Mouse (Mus musculus) heart, embryonic 15.5 days (tissue): ENCODE measurements around the gene Ero1lb. TPM values are rescaled to one million over a fixed set of nuclear protein-coding genes. Genes with fewer than 3 reads are reported as not detected.
A peak's percentile ranks its signal among the peaks of the same experiment; 100 is the strongest.
"Not testable (repeated sequence)": the region's sequence is repeated elsewhere in the genome, so short reads cannot be mapped to it uniquely, and the experiment has no call there.

ENCODE experiments used
- ATAC-seq: fragments of 200-750 bp; cut with Nextera tagmentation; replicated peaks from 2 replicates; pipeline ENCODE4 v1.8.0; 2017; ENCODE audit warnings: low read depth, moderate TSS enrichment; ENCODE audit not compliant: insufficient number of reproducible peaks, insufficient read depth, low FRiP score
- H3K27ac ChIP-seq: fragments of 300-500 bp; sonication (generic); 2 replicates; pipeline ENCODE4 v1.5.1; 2015; ENCODE audit warnings: mild to moderate bottlenecking, inconsistent platforms
- H3K27me3 ChIP-seq: fragments of 300-500 bp; sonication (generic); 2 replicates; pipeline ENCODE4 v1.6.1; 2015; ENCODE audit warnings: inconsistent platforms
- H3K36me3 ChIP-seq: fragments of 300-500 bp; sonication (generic); 2 replicates; pipeline ENCODE4 v1.6.1; 2015; ENCODE audit warnings: mild to moderate bottlenecking, inconsistent platforms
- H3K4me1 ChIP-seq: fragments of 300-500 bp; sonication (generic); replicated peaks from 2 replicates; pipeline ENCODE4 v1.6.1; 2015; ENCODE audit warnings: inconsistent platforms
- H3K4me2 ChIP-seq: fragments of 300-500 bp; sonication (generic); 2 replicates; pipeline ENCODE4 v1.6.1; 2015; ENCODE audit warnings: inconsistent platforms, mild to moderate bottlenecking, moderate library complexity
- H3K4me3 ChIP-seq: fragments of 300-500 bp; sonication (generic); 2 replicates; pipeline ENCODE4 v1.5.1; 2015; ENCODE audit warnings: mild to moderate bottlenecking, inconsistent platforms
- H3K9ac ChIP-seq: fragments of 300-500 bp; sonication (generic); 2 replicates; pipeline ENCODE4 v1.6.1; 2015; ENCODE audit warnings: mild to moderate bottlenecking, inconsistent platforms
- H3K9me3 ChIP-seq: fragments of 300-500 bp; sonication (generic); replicated peaks from 2 replicates; pipeline ENCODE4 v1.6.1; 2016; ENCODE audit warnings: inconsistent platforms
- WGBS: fragments of 180-500 bp; shearing (Covaris S2); methylation state at CpG from one replicate; pipeline ENCODE4 v1.1.7; 2015; ENCODE audit warnings: mixed read lengths; 5-methylcytosine and 5-hydroxymethylcytosine counted together
- polyA plus RNA-seq: library from polyadenylated mRNA; unstranded; fragments of >200 nt; fragmentation: Nextera tagmentation; extraction: Ambion mirVana; gene quantifications from 2 replicates; pipeline ENCODE4 v1.2.1, GENCODE M21; 2015

The Ero1lb gene
- polyA plus RNA-seq, 1 experiment from 2014 or later: 5.1 TPM

GRCm38 (mm10) chr13:12578145-12578544, 12.5 kb downstream of the Ero1lb start:
- no peak overlapping the region for H3K27ac ChIP-seq
- H3K9ac ChIP-seq: no peak overlapping the region
- H3K4me1 ChIP-seq: no peaks in the 10 kb centered on the region
- ATAC-seq: no peak
- 74% methylated on average over 5 of the region's 5 CpGs for WGBS
- H3K27me3 ChIP-seq: no peaks in the 10 kb centered on the region
- no peaks in the 10 kb centered on the region for H3K9me3 ChIP-seq
- H3K36me3 ChIP-seq: no peaks in the 10 kb centered on the region
- H3K4me3 ChIP-seq: no peak overlapping the region
- no peak overlapping the region for H3K4me2 ChIP-seq

GRCm38 (mm10) chr13:12589003-12589402, 23.3 kb downstream of the Ero1lb start:
- ATAC-seq: no peak
- WGBS: 9% methylated on average over 3 of the region's 3 CpGs
- Histone ChIP-seq H3K4me2 (no peak overlapping the region), H3K4me3 (no peak overlapping the region), H3K27me3 (no peaks in the 10 kb centered on the region), H3K36me3 (no peaks in the 10 kb centered on the region), H3K27ac (no peak overlapping the region), H3K9me3 (no peaks in the 10 kb centered on the region), H3K9ac (no peak overlapping the region), H3K4me1 (no peaks in the 10 kb centered on the region)

- H3K9ac ChIP-seq, H3K27ac ChIP-seq, H3K36me3 ChIP-seq, H3K27me3 ChIP-seq, H3K4me1 ChIP-seq, H3K4me3 ChIP-seq, H3K4me2 ChIP-seq, ATAC-seq, H3K9me3 ChIP-seq: not testable (repeated sequence)
- 50% methylated on average over 4 of the region's 4 CpGs for WGBS
Measured at GRCm38 (mm10) chr13:12597075-12597474, 31.4 kb downstream of the Ero1lb start.

DNA sequence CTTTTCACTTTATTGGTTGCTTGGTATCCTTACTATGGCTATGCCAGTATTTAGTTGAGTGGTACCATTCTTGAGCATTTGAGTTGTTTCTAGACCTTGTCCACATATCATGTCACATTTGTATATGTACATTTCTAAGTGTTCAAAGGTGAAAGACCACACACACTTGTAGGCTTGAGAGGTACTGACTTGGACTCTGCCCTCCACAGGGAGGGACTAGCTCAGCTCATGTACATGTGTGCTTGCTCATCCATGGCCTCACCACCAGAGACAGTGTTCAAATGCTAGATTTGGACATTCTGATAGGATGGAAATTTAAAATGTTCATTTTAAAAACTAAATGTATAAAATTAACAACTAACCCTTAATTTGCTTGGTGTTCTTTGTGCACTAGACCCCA, 44.5 kb downstream of the Ero1lb start:
- not testable (repeated sequence) for H3K4me3 ChIP-seq

GRCm38 (mm10) chr13:12614026-12614425, 48.4 kb downstream of the Ero1lb start:
- H3K9me3 ChIP-seq, H3K36me3 ChIP-seq, H3K4me3 ChIP-seq, H3K27me3 ChIP-seq, H3K9ac ChIP-seq, H3K4me1 ChIP-seq, ATAC-seq: not testable (repeated sequence)
- Histone ChIP-seq H3K27ac (peak overlapping the region; percentile 79), H3K4me2 (0 out of 2 replicates have a peak overlapping the region, but pooled peaks have one; percentile 43)
- 65% methylated on average over 6 of the region's 6 CpGs for WGBS

More for the DNA sequence above, 44.5 kb downstream of the Ero1lb start:
- not testable (repeated sequence) for H3K4me1 ChIP-seq, H3K9me3 ChIP-seq, ATAC-seq, H3K4me2 ChIP-seq, H3K9ac ChIP-seq, H3K27me3 ChIP-seq, H3K36me3 ChIP-seq, H3K27ac ChIP-seq

DNA sequence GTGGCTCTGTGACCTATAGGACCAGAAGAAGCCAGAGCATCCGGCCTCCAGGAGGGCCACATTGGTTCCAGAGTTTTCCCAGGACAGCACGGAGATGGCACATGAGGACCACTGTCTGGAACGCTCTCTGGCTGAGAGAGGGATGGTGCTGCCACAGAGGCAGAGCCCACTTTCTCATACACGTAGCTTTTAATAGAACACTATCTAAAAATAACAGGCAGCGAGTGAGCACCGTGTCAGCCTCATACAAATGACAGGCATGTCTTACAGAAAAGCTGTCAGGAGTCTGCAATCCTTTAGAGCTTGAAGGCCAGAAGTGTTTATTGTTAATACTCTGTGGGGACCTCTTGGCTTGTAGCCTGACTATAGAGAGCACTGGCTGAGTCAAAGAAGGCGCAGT, 48.9 kb downstream of the Ero1lb start:
- not testable (repeated sequence) for H3K27me3 ChIP-seq, H3K4me3 ChIP-seq, H3K4me1 ChIP-seq, H3K9me3 ChIP-seq, H3K36me3 ChIP-seq, H3K9ac ChIP-seq
- Histone ChIP-seq H3K4me2 (peak overlapping the region; percentile 43), H3K27ac (peak overlapping the region; percentile 79)
- WGBS: 29% methylated on average over 7 of the region's 7 CpGs
- ATAC-seq: peak; percentile 83

- H3K27ac ChIP-seq: peak overlapping the region; percentile 79
- whole genome bisulfite sequencing: 51% methylated on average over 10 of the region's 10 CpGs
- H3K9ac ChIP-seq, H3K4me3 ChIP-seq, H3K9me3 ChIP-seq, ATAC-seq, H3K36me3 ChIP-seq, H3K27me3 ChIP-seq, H3K4me1 ChIP-seq: not testable (repeated sequence)
- peak overlapping the region; percentile 43 for H3K4me2 ChIP-seq
Measured at GRCm38 (mm10) chr13:12615014-12615413, 49.3 kb downstream of the Ero1lb start.

DNA sequence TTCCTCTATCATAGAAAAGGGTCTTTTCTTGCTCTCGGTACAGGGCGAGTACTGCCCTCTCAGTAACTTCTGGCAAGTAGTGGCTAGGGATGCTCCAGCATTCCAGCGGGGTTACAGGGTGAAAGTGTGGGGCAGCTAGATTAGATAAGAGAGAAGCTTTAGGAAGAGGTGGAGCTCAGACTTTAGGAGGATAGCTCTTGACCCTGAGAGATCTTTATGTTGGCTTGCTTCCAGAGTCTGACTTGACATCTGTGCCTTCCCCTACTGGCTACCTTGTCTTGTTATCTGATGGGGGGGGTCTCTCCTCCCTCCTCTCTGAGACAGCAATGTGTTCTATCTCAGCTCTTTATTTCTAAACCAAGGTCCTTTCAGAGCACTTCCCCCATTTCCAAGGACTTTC, 50.8 kb downstream of the Ero1lb start:
- H3K36me3 ChIP-seq, ATAC-seq, H3K27me3 ChIP-seq, H3K4me3 ChIP-seq, H3K9ac ChIP-seq, H3K27ac ChIP-seq, H3K9me3 ChIP-seq, H3K4me1 ChIP-seq, H3K4me2 ChIP-seq: not testable (repeated sequence)
- WGBS: 28% methylated on average over 3 of the region's 3 CpGs

GRCm38 (mm10) chr13:12619808-12620207, 54.1 kb downstream of the Ero1lb start:
- WGBS: 90% methylated on average over 8 of the region's 8 CpGs
- H3K36me3 ChIP-seq, H3K4me3 ChIP-seq, H3K9ac ChIP-seq, H3K27ac ChIP-seq, H3K27me3 ChIP-seq, H3K9me3 ChIP-seq, H3K4me1 ChIP-seq, H3K4me2 ChIP-seq, ATAC-seq: not testable (repeated sequence)

- not testable (repeated sequence) for H3K27me3 ChIP-seq, H3K4me1 ChIP-seq, H3K27ac ChIP-seq, H3K9ac ChIP-seq, H3K4me3 ChIP-seq, H3K4me2 ChIP-seq, H3K9me3 ChIP-seq, ATAC-seq, H3K36me3 ChIP-seq
- WGBS: 85% methylated on average over 3 of the region's 3 CpGs
Measured at GRCm38 (mm10) chr13:12626061-12626460, 60.4 kb downstream of the Ero1lb start.

GRCm38 (mm10) chr13:12627746-12628145, 62.1 kb downstream of the Ero1lb start:
- not testable (repeated sequence) for H3K9me3 ChIP-seq, H3K27ac ChIP-seq, H3K9ac ChIP-seq, H3K4me3 ChIP-seq, H3K4me1 ChIP-seq, H3K4me2 ChIP-seq, H3K36me3 ChIP-seq, H3K27me3 ChIP-seq, ATAC-seq
- 91% methylated on average over 8 of the region's 8 CpGs for WGBS

DNA sequence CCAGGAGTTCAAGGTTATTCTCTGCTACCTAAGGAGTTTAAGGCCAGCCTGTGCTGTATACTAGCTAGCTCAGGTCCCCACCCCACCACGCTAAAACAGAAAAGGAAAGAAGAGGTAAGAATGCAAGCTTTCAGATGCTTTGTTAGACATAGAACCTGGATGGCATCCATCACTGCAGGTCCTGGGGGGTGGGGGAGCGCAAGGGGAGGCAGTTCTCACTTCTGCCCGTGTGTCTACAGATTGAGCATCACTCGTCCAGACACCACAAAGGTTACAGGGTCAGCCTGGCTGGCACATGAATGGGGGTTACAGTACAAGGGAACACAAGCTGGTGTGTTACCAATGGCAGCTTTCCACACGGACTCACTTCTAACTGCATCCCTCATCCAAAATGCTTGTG, 62.5 kb downstream of the Ero1lb start:
- 79% methylated on average over 5 of the region's 5 CpGs for WGBS
- not testable (repeated sequence) for H3K9ac ChIP-seq, H3K4me2 ChIP-seq, H3K36me3 ChIP-seq, ATAC-seq, H3K4me1 ChIP-seq, H3K4me3 ChIP-seq, H3K27ac ChIP-seq, H3K9me3 ChIP-seq, H3K27me3 ChIP-seq

- H3K4me2 ChIP-seq, H3K4me1 ChIP-seq, H3K27ac ChIP-seq, H3K9me3 ChIP-seq, H3K9ac ChIP-seq, ATAC-seq, H3K27me3 ChIP-seq, H3K4me3 ChIP-seq, H3K36me3 ChIP-seq: not testable (repeated sequence)
- 82% methylated on average over 5 of the region's 5 CpGs for WGBS
Measured at GRCm38 (mm10) chr13:12630252-12630651, 64.6 kb downstream of the Ero1lb start.
